Mouse (Mus musculus) limb, embryonic 13.5 days (tissue): ENCODE data around the gene Erbin. TPM values are rescaled to one million over a fixed set of nuclear protein-coding genes. Genes with fewer than 3 reads are reported as not detected.

Experiments used
- ATAC-seq: fragments of 200-750 bp; cut with Nextera tagmentation; 2 replicates; pipeline ENCODE4 v1.8.0; 2017; ENCODE audit warnings: low read depth, moderate number of reproducible peaks, moderate TSS enrichment; ENCODE audit not compliant: low FRiP score
- H3K27ac ChIP-seq: fragments of 300-500 bp; sonication (generic); 2 replicates; pipeline ENCODE4 v1.5.1; 2015; ENCODE audit warnings: inconsistent platforms, mild to moderate bottlenecking, moderate library complexity
- H3K27me3 ChIP-seq: fragments of 300-500 bp; sonication (generic); 2 replicates; pipeline ENCODE4 v1.6.1; 2015; ENCODE audit warnings: mild to moderate bottlenecking, inconsistent platforms
- H3K36me3 ChIP-seq: fragments of 300-500 bp; sonication (generic); 2 replicates; pipeline ENCODE4 v1.6.1; 2015; ENCODE audit warnings: inconsistent platforms, mild to moderate bottlenecking, moderate library complexity
- H3K4me1 ChIP-seq: fragments of 300-500 bp; sonication (generic); 2 replicates; pipeline ENCODE4 v1.6.1; 2015; ENCODE audit warnings: inconsistent platforms
- H3K4me2 ChIP-seq: fragments of 300-500 bp; sonication (generic); replicated peaks from 2 replicates; pipeline ENCODE4 v1.6.1; 2015; ENCODE audit warnings: inconsistent platforms, mild to moderate bottlenecking, moderate library complexity
- H3K4me3 ChIP-seq: fragments of 300-500 bp; sonication (generic); 2 replicates; pipeline ENCODE4 v1.5.1; 2015; ENCODE audit warnings: moderate library complexity, mild to moderate bottlenecking, inconsistent platforms
- H3K9ac ChIP-seq: fragments of 300-500 bp; sonication (generic); 2 replicates; pipeline ENCODE4 v1.6.1; 2015; ENCODE audit warnings: mild to moderate bottlenecking, inconsistent platforms
- H3K9me3 ChIP-seq: fragments of 300-500 bp; sonication (generic); 2 replicates; pipeline ENCODE4 v1.6.1; 2016; ENCODE audit warnings: inconsistent platforms
- WGBS: fragments of 180-500 bp; shearing (Covaris S2); methylation state at CpG from one replicate; pipeline ENCODE4 v1.1.7; 2015; 5-methylcytosine and 5-hydroxymethylcytosine counted together
- polyA plus RNA-seq: library from polyadenylated mRNA; unstranded; fragments of >200 nt; fragmentation: Nextera tagmentation; extraction: Ambion mirVana; gene quantifications from 2 replicates; pipeline ENCODE4 v1.2.1, GENCODE M21; 2015

Gene Erbin
- polyA plus RNA-seq, 1 experiment from 2014 or later = 21.8 TPM

- no peak overlapping the region for H3K4me3 ChIP-seq
- no peak overlapping the region for H3K27ac ChIP-seq
- peaks cover 10% of the 10 kb centered on the region; the same call in 1 of the 2 replicates for H3K9me3 ChIP-seq
- no peak for ATAC-seq
- peaks cover 19% of the 10 kb centered on the region for H3K36me3 ChIP-seq
- no peaks in the 10 kb centered on the region for H3K27me3 ChIP-seq
- no peaks in the 10 kb centered on the region for H3K4me1 ChIP-seq
- no peak overlapping the region for H3K9ac ChIP-seq
- 76% methylated on average over 1 of the region's 1 CpGs for WGBS
- no peak overlapping the region for H3K4me2 ChIP-seq
These were observed 20.3 kb downstream of the Erbin start for GRCm38 (mm10) chr13:103900015-103900414.

- Histone ChIP-seq H3K4me3 (no peak overlapping the region), H3K27me3 (no peaks in the 10 kb centered on the region), H3K9ac (no peak overlapping the region), H3K4me2 (no peak overlapping the region), H3K36me3 (peaks cover 19% of the 10 kb centered on the region), H3K27ac (no peak overlapping the region), H3K4me1 (no peaks in the 10 kb centered on the region), H3K9me3 (peaks cover 10% of the 10 kb centered on the region; the same call in 1 of the 2 replicates)
- 95% methylated on average over 4 of the region's 4 CpGs for WGBS
- no peak for ATAC-seq
These were observed 22.7 kb downstream of the Erbin start for GRCm38 (mm10) chr13:103897606-103898005.

GRCm38 (mm10) chr13:103893065-103893464 is 27.2 kb downstream of the Erbin start:
- 93% methylated on average over 5 of the region's 5 CpGs for WGBS
- Histone ChIP-seq H3K36me3 (peaks cover 8% of the 10 kb centered on the region; the same call in 1 of the 2 replicates), H3K27me3 (no peaks in the 10 kb centered on the region), H3K9me3 (peaks cover 3% of the 10 kb centered on the region; the same call in 1 of the 2 replicates), H3K4me2 (no peak overlapping the region), H3K4me1 (peaks cover 9% of the 10 kb centered on the region; the same call in 1 of the 2 replicates), H3K27ac (no peak overlapping the region), H3K4me3 (no peak overlapping the region), H3K9ac (no peak overlapping the region)
- no peak for ATAC-seq

GRCm38 (mm10) chr13:103890038-103890437 is 30.3 kb downstream of the Erbin start:
- H3K4me1 ChIP-seq = peaks cover 9% of the 10 kb centered on the region; the same call in 1 of the 2 replicates
- H3K27me3 ChIP-seq = no peaks in the 10 kb centered on the region
- H3K9me3 ChIP-seq = no peaks in the 10 kb centered on the region
- no peak overlapping the region for H3K9ac ChIP-seq
- H3K4me2 ChIP-seq = no peak overlapping the region
- no peak overlapping the region for H3K4me3 ChIP-seq
- 76% methylated on average over 3 of the region's 3 CpGs for WGBS
- peaks cover 9% of the 10 kb centered on the region; the same call in 1 of the 2 replicates for H3K36me3 ChIP-seq
- no peak overlapping the region for H3K27ac ChIP-seq
- ATAC-seq = no peak

GRCm38 (mm10) chr13:103886503-103886902 is 33.8 kb downstream of the Erbin start:
- no peak for ATAC-seq
- no peaks in the 10 kb centered on the region for H3K27me3 ChIP-seq
- WGBS = 86% methylated on average over 3 of the region's 3 CpGs
- H3K4me2 ChIP-seq = no peak overlapping the region
- H3K9me3 ChIP-seq = no peaks in the 10 kb centered on the region
- H3K9ac ChIP-seq = no peak overlapping the region
- peaks cover 9% of the 10 kb centered on the region; the same call in 1 of the 2 replicates for H3K4me1 ChIP-seq
- no peak overlapping the region for H3K4me3 ChIP-seq
- H3K36me3 ChIP-seq = peaks cover 23% of the 10 kb centered on the region
- no peak overlapping the region for H3K27ac ChIP-seq

GRCm38 (mm10) chr13:103881200-103881599 is 39.1 kb downstream of the Erbin start:
- WGBS = 91% methylated on average over 4 of the region's 4 CpGs
- no peak overlapping the region for H3K9ac ChIP-seq

GRCm38 (mm10) chr13:103876743-103877142 is 43.6 kb downstream of the Erbin start:
- Histone ChIP-seq H3K4me1 (no peaks in the 10 kb centered on the region), H3K27me3 (no peaks in the 10 kb centered on the region), H3K4me2 (no peak overlapping the region), H3K9ac (no peak overlapping the region), H3K27ac (no peak overlapping the region), H3K4me3 (no peak overlapping the region), H3K36me3 (peaks cover 16% of the 10 kb centered on the region), H3K9me3 (no peaks in the 10 kb centered on the region)
- ATAC-seq = no peak

More at GRCm38 (mm10) chr13:103881200-103881599, 39.1 kb downstream of the Erbin start:
- no peak for ATAC-seq
- H3K9me3 ChIP-seq = no peaks in the 10 kb centered on the region
- H3K27me3 ChIP-seq = no peaks in the 10 kb centered on the region
- peaks cover 33% of the 10 kb centered on the region for H3K36me3 ChIP-seq
- H3K4me2 ChIP-seq = no peak overlapping the region
- H3K4me1 ChIP-seq = no peaks in the 10 kb centered on the region
- H3K4me3 ChIP-seq = no peak overlapping the region
- H3K27ac ChIP-seq = no peak overlapping the region

GRCm38 (mm10) chr13:103875823-103876514 is 44.3 kb downstream of the Erbin start:
- Histone ChIP-seq H3K9ac (no peak overlapping the region), H3K4me2 (no peak overlapping the region), H3K9me3 (no peaks in the 10 kb centered on the region), H3K27me3 (no peaks in the 10 kb centered on the region), H3K36me3 (peaks cover 15% of the 10 kb centered on the region), H3K27ac (no peak overlapping the region), H3K4me1 (no peaks in the 10 kb centered on the region), H3K4me3 (no peak overlapping the region)
- no peak for ATAC-seq
- WGBS = 93% methylated on average over 6 of the region's 6 CpGs

GRCm38 (mm10) chr13:103870786-103871185 is 49.5 kb downstream of the Erbin start:
- Histone ChIP-seq H3K9ac (no peak overlapping the region), H3K9me3 (no peaks in the 10 kb centered on the region), H3K27me3 (no peaks in the 10 kb centered on the region), H3K4me1 (no peaks in the 10 kb centered on the region), H3K4me3 (no peak overlapping the region), H3K27ac (no peak overlapping the region), H3K4me2 (no peak overlapping the region), H3K36me3 (peaks cover 11% of the 10 kb centered on the region)
- ATAC-seq = no peak
- 82% methylated on average over 3 of the region's 3 CpGs for whole genome bisulfite sequencing

GRCm38 (mm10) chr13:103870117-103870516 is 50.2 kb downstream of the Erbin start:
- no peak for ATAC-seq
- Histone ChIP-seq H3K4me2 (no peak overlapping the region), H3K4me3 (no peak overlapping the region), H3K27me3 (no peaks in the 10 kb centered on the region), H3K27ac (no peak overlapping the region), H3K4me1 (no peaks in the 10 kb centered on the region), H3K36me3 (peaks cover 12% of the 10 kb centered on the region), H3K9ac (no peak overlapping the region), H3K9me3 (no peaks in the 10 kb centered on the region)
- 93% methylated on average over 1 of the region's 1 CpGs for WGBS

GRCm38 (mm10) chr13:103868875-103869274 is 51.4 kb downstream of the Erbin start:
- Histone ChIP-seq H3K4me3 (no peak overlapping the region), H3K4me1 (no peaks in the 10 kb centered on the region), H3K27ac (no peak overlapping the region), H3K4me2 (no peak overlapping the region), H3K27me3 (no peaks in the 10 kb centered on the region), H3K36me3 (peaks cover 16% of the 10 kb centered on the region), H3K9me3 (no peaks in the 10 kb centered on the region), H3K9ac (no peak overlapping the region)
- 40% methylated on average over 1 of the region's 1 CpGs for WGBS
- ATAC-seq = no peak

- Histone ChIP-seq H3K36me3 (peaks cover 42% of the 10 kb centered on the region), H3K4me1 (no peaks in the 10 kb centered on the region), H3K4me2 (no peak overlapping the region), H3K9me3 (no peaks in the 10 kb centered on the region), H3K4me3 (no peak overlapping the region), H3K9ac (no peak overlapping the region), H3K27ac (no peak overlapping the region), H3K27me3 (no peaks in the 10 kb centered on the region)
- 89% methylated on average over 4 of the region's 4 CpGs for WGBS
- ATAC-seq = no peak
These were observed 58.3 kb downstream of the Erbin start for GRCm38 (mm10) chr13:103862041-103862440.

GRCm38 (mm10) chr13:103859041-103859440 is 61.3 kb downstream of the Erbin start:
- peaks cover 44% of the 10 kb centered on the region for H3K36me3 ChIP-seq
- H3K4me3 ChIP-seq = no peak overlapping the region
- H3K9me3 ChIP-seq = no peaks in the 10 kb centered on the region
- no peaks in the 10 kb centered on the region for H3K27me3 ChIP-seq
- H3K27ac ChIP-seq = no peak overlapping the region
- H3K4me1 ChIP-seq = no peaks in the 10 kb centered on the region
- no peak overlapping the region for H3K4me2 ChIP-seq
- ATAC-seq = no peak
- no peak overlapping the region for H3K9ac ChIP-seq
- 89% methylated on average over 2 of the region's 2 CpGs for WGBS
